Mouse (Mus musculus) adrenal gland, adult 18-20 months (tissue): ENCODE measurements around the gene Skida1. TPM values are rescaled to one million over a fixed set of nuclear protein-coding genes. Genes with fewer than 3 reads are reported as not detected.
"Not testable (repeated sequence)": the region's sequence is repeated elsewhere in the genome, so short reads cannot be mapped to it uniquely, and the experiment has no call there.

Experiments
- DNase-seq, 2 experiments: peaks; one replicate each; pipeline ENCODE4 v3.0.0; 2021 to 2022; ENCODE audit warnings: low spot score in 2 of 2
- long read RNA-seq, 2 experiments: library from polyadenylated mRNA; stranded (forward); transcript quantifications; one replicate each; pipeline ENCODE4 v2.0.0; 2021
- total RNA-seq, 2 experiments: library from RNA; stranded (reverse); gene quantifications; 1 replicate in 1 of 2; 2 replicates in 1 of 2; pipeline ENCODE4 v1.2.3; 2021

Gene Skida1
- 1 to 10 TPM; 1.6 to 2.0 TPM for total RNA-seq
- long read RNA-seq, experiment 1, partial matches to known transcripts = 0 of 1 reads
- long read RNA-seq, experiment 1, other reads (novel, unspliced or antisense) = 1 of 1 reads
- long read RNA-seq, experiment 2, partial matches to known transcripts = 0 of 1 reads
- long read RNA-seq, experiment 2, other reads (novel, unspliced or antisense) = 1 of 1 reads

- peak in 1 of 2 experiments; percentile 53 for DNase-seq
These were observed at the start of gene Skida1 for GRCm38 (mm10) chr2:18048453-18049075. Gene Skida1, minus strand, starts transcription at chr2:18049051.

GRCm38 (mm10) chr2:18095804-18096203, 47.0 kb upstream of the Skida1 start:
- no peak for DNase-seq

GRCm38 (mm10) chr2:18094319-18094718, 45.5 kb upstream of the Skida1 start:
- DNase-seq = no peak

- no peak for DNase-seq
These were observed 45.0 kb upstream of the Skida1 start for GRCm38 (mm10) chr2:18093858-18094257.

GRCm38 (mm10) chr2:18087695-18088094, 38.8 kb upstream of the Skida1 start:
- not testable (repeated sequence) for DNase-seq

- DNase-seq = no peak
These were observed 31.5 kb upstream of the Skida1 start for GRCm38 (mm10) chr2:18080182-18080860.

GRCm38 (mm10) chr2:18071947-18072346, 23.1 kb upstream of the Skida1 start:
- DNase-seq = no peak

- DNase-seq = no peak
These were observed 19.4 kb upstream of the Skida1 start for GRCm38 (mm10) chr2:18068071-18068796.

- no peak for DNase-seq
These were observed 17.6 kb upstream of the Skida1 start for GRCm38 (mm10) chr2:18066436-18066835.

- DNase-seq = peak in 1 of 2 experiments; percentile 36
These were observed 16.8 kb upstream of the Skida1 start for GRCm38 (mm10) chr2:18065708-18066030.

GRCm38 (mm10) chr2:18064941-18065707, 16.3 kb upstream of the Skida1 start:
- peak; percentile 84 to 85 for DNase-seq

GRCm38 (mm10) chr2:18064356-18064858, 15.6 kb upstream of the Skida1 start:
- DNase-seq = peak; percentile 89 to 90

- DNase-seq = peak; percentile 37 to 58
These were observed 15.0 kb upstream of the Skida1 start for GRCm38 (mm10) chr2:18063763-18064251.

GRCm38 (mm10) chr2:18060396-18060795, 11.5 kb upstream of the Skida1 start:
- no peak for DNase-seq

GRCm38 (mm10) chr2:18059891-18060290, 11.0 kb upstream of the Skida1 start:
- DNase-seq = no peak

GRCm38 (mm10) chr2:18059063-18059462, 10.2 kb upstream of the Skida1 start:
- no peak for DNase-seq

GRCm38 (mm10) chr2:18058146-18058708, 9.4 kb upstream of the Skida1 start:
- no peak for DNase-seq

GRCm38 (mm10) chr2:18057336-18058145, 8.7 kb upstream of the Skida1 start:
- peak; percentile 63 to 66 for DNase-seq

GRCm38 (mm10) chr2:18056786-18057255, 8.0 kb upstream of the Skida1 start:
- DNase-seq = peak; percentile 88 to 95
